Mouse (Mus musculus) forebrain, embryonic 12.5 days (tissue): ENCODE results near the gene Gpcpd1. TPM values are rescaled to one million over a fixed set of nuclear protein-coding genes. Genes with fewer than 3 reads are reported as not detected.

Experiments used
- ATAC-seq: fragments of 200-750 bp; cut with Nextera tagmentation; 2 replicates; pipeline ENCODE4 v1.8.0; 2017; ENCODE audit warnings: moderate TSS enrichment; ENCODE audit not compliant: low FRiP score
- H3K27ac ChIP-seq: fragments of 300-500 bp; sonication (generic); 2 replicates; pipeline ENCODE4 v1.5.1; 2016; ENCODE audit warnings: mild to moderate bottlenecking
- H3K27me3 ChIP-seq: fragments of 300-500 bp; sonication (generic); 2 replicates; pipeline ENCODE4 v1.6.1; 2016; ENCODE audit warnings: mild to moderate bottlenecking
- H3K36me3 ChIP-seq: fragments of 300-500 bp; sonication (generic); replicated peaks from 2 replicates; pipeline ENCODE4 v1.6.1; 2016; ENCODE audit warnings: mild to moderate bottlenecking
- H3K4me1 ChIP-seq: fragments of 300-500 bp; sonication (generic); 2 replicates; pipeline ENCODE4 v1.6.1; 2016
- H3K4me2 ChIP-seq: fragments of 300-500 bp; sonication (generic); 2 replicates; pipeline ENCODE4 v1.6.1; 2016; ENCODE audit warnings: mild to moderate bottlenecking, moderate library complexity
- H3K4me3 ChIP-seq: fragments of 300-500 bp; sonication (generic); replicated peaks from 2 replicates; pipeline ENCODE4 v1.5.1; 2016; ENCODE audit warnings: mild to moderate bottlenecking
- H3K9ac ChIP-seq: fragments of 300-500 bp; sonication (generic); 2 replicates; pipeline ENCODE4 v1.6.1; 2016; ENCODE audit warnings: mild to moderate bottlenecking
- H3K9me3 ChIP-seq: fragments of 300-500 bp; sonication (generic); 2 replicates; pipeline ENCODE4 v1.6.1; 2016
- WGBS: fragments of 180-500 bp; shearing (Covaris S2); methylation state at CpG from one replicate; pipeline ENCODE4 v1.1.7; 2016; 5-methylcytosine and 5-hydroxymethylcytosine counted together
- polyA plus RNA-seq: library from polyadenylated mRNA; unstranded; fragments of >200 nt; fragmentation: Nextera tagmentation; extraction: Ambion mirVana; gene quantifications from 2 replicates; pipeline ENCODE4 v1.2.1, GENCODE M21; 2016

The Gpcpd1 gene
- 58.4 and 59.3 TPM in 2 replicates for polyA plus RNA-seq

GRCm38 (mm10) chr2:132587240-132587779 lies at the start of gene Gpcpd1:
Gpcpd1 (minus strand) TSS chr2:132587729.
- Histone ChIP-seq H3K9ac (no peak within 1 kb of the TSS), H3K4me2 (no peak within 1 kb of the TSS), H3K4me3 (no peak within 1 kb of the TSS), H3K9me3 (no peaks in the 10 kb centered on the region), H3K36me3 (no peaks in the 10 kb centered on the region), H3K27me3 (no peaks in the 10 kb centered on the region), H3K27ac (no peak within 1 kb of the TSS), H3K4me1 (peaks cover 3% of the 10 kb centered on the region; the same call in 1 of the 2 replicates)
- ATAC-seq, result no peak
- WGBS, result 91% methylated on average over 7 of the region's 7 CpGs

- Histone ChIP-seq H3K4me1 (no peaks in the 10 kb centered on the region), H3K27me3 (no peaks in the 10 kb centered on the region), H3K4me3 (no peak overlapping the region), H3K4me2 (no peak overlapping the region), H3K9me3 (no peaks in the 10 kb centered on the region), H3K27ac (no peak overlapping the region), H3K36me3 (no peaks in the 10 kb centered on the region), H3K9ac (no peak overlapping the region)
- no peak for ATAC-seq
- WGBS, result 82% methylated on average over 1 of the region's 1 CpGs
Measured at GRCm38 (mm10) chr2:132636534-132636933, 49.0 kb upstream of the Gpcpd1 start.

DNA sequence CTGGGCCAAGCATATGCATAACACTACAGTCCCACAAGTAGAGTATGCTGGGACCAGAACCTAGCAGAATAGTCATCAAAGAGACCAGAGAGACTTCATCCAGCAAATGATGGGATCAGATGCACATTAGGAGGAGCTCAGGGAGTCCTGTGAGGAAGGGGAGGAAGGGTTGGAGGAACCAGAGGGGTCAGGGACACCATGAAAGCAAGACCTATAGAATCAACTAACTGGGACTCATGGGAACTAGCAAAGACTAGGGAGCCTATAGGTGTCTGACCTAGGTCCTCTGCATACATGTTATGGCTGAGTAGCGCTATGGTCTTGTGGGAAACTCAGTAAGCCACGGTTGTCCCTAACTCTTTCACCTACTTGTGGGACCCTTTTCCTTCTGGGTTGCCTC lies 41.1 kb upstream of the Gpcpd1 start:
- Histone ChIP-seq H3K4me1 (no peaks in the 10 kb centered on the region), H3K9me3 (no peaks in the 10 kb centered on the region), H3K9ac (no peak overlapping the region), H3K27me3 (no peaks in the 10 kb centered on the region), H3K4me2 (no peak overlapping the region), H3K4me3 (no peak overlapping the region), H3K36me3 (no peaks in the 10 kb centered on the region), H3K27ac (no peak overlapping the region)
- 92% methylated on average over 2 of the region's 2 CpGs for WGBS
- ATAC-seq, result no peak

GRCm38 (mm10) chr2:132623092-132623491 lies 35.6 kb upstream of the Gpcpd1 start:
- H3K9ac ChIP-seq, result no peak overlapping the region
- H3K9me3 ChIP-seq, result no peaks in the 10 kb centered on the region
- no peaks in the 10 kb centered on the region for H3K27me3 ChIP-seq
- H3K27ac ChIP-seq, result no peak overlapping the region
- no peaks in the 10 kb centered on the region for H3K36me3 ChIP-seq
- no peak overlapping the region for H3K4me2 ChIP-seq
- 74% methylated on average over 1 of the region's 1 CpGs for WGBS
- H3K4me3 ChIP-seq, result no peak overlapping the region
- ATAC-seq, result no peak
- no peaks in the 10 kb centered on the region for H3K4me1 ChIP-seq

GRCm38 (mm10) chr2:132617693-132618092 lies 30.2 kb upstream of the Gpcpd1 start:
- no peaks in the 10 kb centered on the region for H3K4me1 ChIP-seq
- WGBS, result 54% methylated on average over 3 of the region's 3 CpGs
- H3K27ac ChIP-seq, result no peak overlapping the region
- H3K27me3 ChIP-seq, result no peaks in the 10 kb centered on the region
- no peaks in the 10 kb centered on the region for H3K36me3 ChIP-seq
- no peak overlapping the region for H3K9ac ChIP-seq
- H3K4me2 ChIP-seq, result no peak overlapping the region
- no peak overlapping the region for H3K4me3 ChIP-seq
- no peak for ATAC-seq
- no peaks in the 10 kb centered on the region for H3K9me3 ChIP-seq

DNA sequence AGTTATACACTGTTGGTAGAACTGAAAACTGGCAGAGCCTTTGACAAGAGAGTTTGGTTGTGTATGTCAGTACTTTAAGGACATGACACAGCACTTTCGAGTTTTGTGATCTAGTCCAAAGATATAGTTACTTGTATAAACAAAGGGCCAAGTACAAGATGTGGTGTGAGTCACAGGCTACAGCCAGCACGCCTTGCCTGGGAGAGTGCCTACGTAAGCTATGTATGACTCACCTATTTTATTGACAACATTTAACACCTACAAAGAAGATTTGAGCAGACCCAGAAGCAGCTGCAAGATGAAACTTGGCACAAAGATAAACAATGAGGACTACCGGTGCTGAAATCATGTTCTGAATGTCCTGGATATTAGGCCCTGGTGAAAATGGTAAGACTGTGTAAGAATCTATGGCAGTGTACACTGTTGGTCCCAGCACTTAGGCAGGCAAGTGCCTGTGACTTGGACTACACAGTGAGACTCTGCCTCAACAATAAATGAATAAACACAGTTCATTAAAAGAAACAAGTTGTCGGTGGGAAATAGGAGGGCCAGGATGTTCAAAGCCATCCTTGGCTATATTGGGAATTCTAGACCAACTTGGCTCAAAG lies 26.2 kb upstream of the Gpcpd1 start:
- H3K36me3 ChIP-seq, result no peaks in the 10 kb centered on the region
- no peak overlapping the region for H3K9ac ChIP-seq
- no peaks in the 10 kb centered on the region for H3K27me3 ChIP-seq
- ATAC-seq, result no peak
- H3K9me3 ChIP-seq, result no peaks in the 10 kb centered on the region; the same call in 1 of the 2 replicates
- H3K4me2 ChIP-seq, result no peak overlapping the region
- H3K4me1 ChIP-seq, result no peaks in the 10 kb centered on the region
- no peak overlapping the region for H3K27ac ChIP-seq
- H3K4me3 ChIP-seq, result no peak overlapping the region
- 82% methylated on average over 5 of the region's 5 CpGs for WGBS

- Histone ChIP-seq H3K36me3 (no peaks in the 10 kb centered on the region), H3K4me2 (no peak overlapping the region), H3K9ac (no peak overlapping the region), H3K27me3 (no peaks in the 10 kb centered on the region), H3K4me1 (peaks cover 4% of the 10 kb centered on the region; the same call in 1 of the 2 replicates), H3K4me3 (no peak overlapping the region), H3K9me3 (no peaks in the 10 kb centered on the region; the same call in 1 of the 2 replicates), H3K27ac (no peak overlapping the region)
- no peak for ATAC-seq
- 85% methylated on average over 4 of the region's 4 CpGs for WGBS
Measured at GRCm38 (mm10) chr2:132611551-132612233, 24.2 kb upstream of the Gpcpd1 start.

- Histone ChIP-seq H3K9ac (no peak overlapping the region), H3K4me3 (no peak overlapping the region), H3K4me2 (no peak overlapping the region), H3K4me1 (peaks cover 4% of the 10 kb centered on the region; the same call in 1 of the 2 replicates), H3K9me3 (no peaks in the 10 kb centered on the region; the same call in 1 of the 2 replicates), H3K27ac (no peak overlapping the region), H3K36me3 (no peaks in the 10 kb centered on the region), H3K27me3 (no peaks in the 10 kb centered on the region)
- WGBS, result 54% methylated on average over 10 of the region's 10 CpGs
- ATAC-seq, result no peak
Measured at GRCm38 (mm10) chr2:132607141-132608093, 19.9 kb upstream of the Gpcpd1 start.

DNA sequence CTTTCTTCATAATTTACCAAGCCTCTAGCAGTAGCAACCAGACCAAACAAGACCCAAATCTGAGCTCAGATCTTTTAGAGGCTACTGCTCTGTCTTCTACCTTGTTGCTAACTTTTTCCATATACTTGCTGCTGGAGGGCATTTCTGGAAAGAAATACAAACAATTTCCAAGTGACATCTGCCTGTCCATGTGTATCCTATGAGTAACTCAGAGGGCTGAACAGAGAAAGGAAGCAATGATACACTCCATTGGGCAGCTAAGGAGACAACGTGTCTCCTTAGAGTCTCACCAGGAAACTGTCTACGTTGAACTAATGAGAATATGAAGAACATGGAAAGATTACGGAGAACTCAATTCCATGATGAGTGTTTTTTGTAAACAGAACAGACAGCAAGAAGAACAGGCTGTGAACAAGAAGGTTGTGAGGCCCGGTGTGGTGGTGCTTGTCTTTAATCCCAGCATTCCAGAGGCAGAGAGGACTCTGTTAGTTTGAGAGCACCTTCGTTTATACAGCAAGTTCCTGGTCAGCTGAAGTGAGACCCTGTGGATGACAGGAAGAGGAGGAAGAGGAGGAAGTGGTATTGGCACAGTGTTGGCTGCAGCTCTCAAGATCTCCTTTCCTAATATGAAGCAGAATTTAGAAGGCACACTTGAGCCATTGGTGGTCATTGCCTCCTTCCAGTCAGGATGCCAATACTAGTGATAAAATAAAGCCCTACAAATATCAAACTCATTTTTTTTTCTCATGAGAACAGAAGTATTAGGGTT lies 18.4 kb upstream of the Gpcpd1 start:
- no peaks in the 10 kb centered on the region for H3K36me3 ChIP-seq
- ATAC-seq, result no peak
- no peak overlapping the region for H3K4me3 ChIP-seq
- H3K27me3 ChIP-seq, result no peaks in the 10 kb centered on the region
- no peak overlapping the region for H3K4me2 ChIP-seq
- H3K4me1 ChIP-seq, result peaks cover 4% of the 10 kb centered on the region; the same call in 1 of the 2 replicates
- 83% methylated on average over 5 of the region's 5 CpGs for WGBS
- H3K9ac ChIP-seq, result no peak overlapping the region
- no peaks in the 10 kb centered on the region; the same call in 1 of the 2 replicates for H3K9me3 ChIP-seq
- no peak overlapping the region for H3K27ac ChIP-seq

- Histone ChIP-seq H3K4me3 (no peak overlapping the region), H3K27me3 (no peaks in the 10 kb centered on the region), H3K4me2 (no peak overlapping the region), H3K9ac (no peak overlapping the region), H3K9me3 (no peaks in the 10 kb centered on the region; the same call in 1 of the 2 replicates), H3K27ac (no peak overlapping the region), H3K4me1 (peaks cover 4% of the 10 kb centered on the region; the same call in 1 of the 2 replicates), H3K36me3 (no peaks in the 10 kb centered on the region)
- ATAC-seq, result no peak
- 85% methylated on average over 4 of the region's 4 CpGs for WGBS
Measured at GRCm38 (mm10) chr2:132604922-132605321, 17.4 kb upstream of the Gpcpd1 start.

- Histone ChIP-seq H3K27me3 (no peaks in the 10 kb centered on the region), H3K36me3 (no peaks in the 10 kb centered on the region), H3K27ac (no peak overlapping the region), H3K4me3 (no peak overlapping the region), H3K4me1 (peaks cover 4% of the 10 kb centered on the region; the same call in 1 of the 2 replicates), H3K4me2 (no peak overlapping the region), H3K9ac (no peak overlapping the region), H3K9me3 (no peaks in the 10 kb centered on the region)
- ATAC-seq, result no peak
- WGBS, result 83% methylated on average over 2 of the region's 2 CpGs
Measured at GRCm38 (mm10) chr2:132603706-132604105, 16.2 kb upstream of the Gpcpd1 start.
